Mouse (Mus musculus): ENCODE measurements around the gene Appl1.

DNA sequence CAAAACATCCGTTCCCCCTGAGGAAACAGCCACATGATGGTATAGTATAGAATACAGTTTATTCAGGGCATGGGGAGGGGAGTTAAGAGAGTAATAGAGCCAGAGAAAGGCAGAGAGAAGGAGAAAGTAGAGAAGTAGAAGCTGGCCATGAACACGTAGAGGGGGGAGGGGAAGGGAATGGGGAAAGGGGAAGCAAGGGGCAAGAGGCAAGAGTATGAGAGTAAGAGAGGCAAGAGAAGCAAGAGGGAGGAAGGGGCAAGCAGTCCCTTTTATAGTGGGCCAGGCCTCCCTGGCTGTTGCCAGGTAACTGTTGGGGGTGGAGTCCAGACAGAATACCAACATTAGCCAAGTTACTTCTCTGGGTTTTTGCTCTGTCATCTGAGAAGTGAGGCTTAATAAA is 6.5 kb upstream of the Appl1 start:
- TF ChIP-seq POLR2A (IDR thresholded peaks at IDR 0.05; ENCODE audit: insufficient read length, low read depth) (no peak), USF1 (IDR thresholded peaks at IDR 0.05; ENCODE audit: low read depth) (no peak), MYOG (IDR thresholded peaks at IDR 0.05; ENCODE audit: control insufficient read depth in 1 of 3, insufficient read depth in 1 of 3, insufficient read length in 2 of 3, low read depth in 2 of 3) (no peak), MYOD1 (IDR thresholded peaks at IDR 0.05; ENCODE audit: control insufficient read depth in 1 of 3, insufficient read length in 2 of 3, low read depth in 2 of 3) (no peak), MAX (IDR thresholded peaks at IDR 0.05; ENCODE audit: low read depth) (no peak), SRF (IDR thresholded peaks at IDR 0.05; ENCODE audit: control insufficient read depth, insufficient read length, low read depth) (no peak)

Measured in myocyte (in vitro differentiated cells).